Mouse (Mus musculus) heart, adult 18-20 months (tissue): ENCODE results near the gene Lmo3. TPM values are rescaled to one million over a fixed set of nuclear protein-coding genes. Genes with fewer than 3 reads are reported as not detected.

Experiments used
- total RNA-seq, 2 experiments: library from RNA; stranded (reverse); gene quantifications; 2 replicates each; pipeline ENCODE4 v1.2.3; 2021

Gene Lmo3
- total RNA-seq, 2 experiments from 2014 or later, result not detected

Other genes starting within 250 kb of the Lmo3 start
- gene Igbp1b, start 76.6 kb upstream of the Lmo3 start, total RNA-seq, result not detected